Mouse (Mus musculus): ENCODE measurements around the gene Rbmxl1. TPM values are rescaled to one million over a fixed set of nuclear protein-coding genes. Genes with fewer than 3 reads are reported as not detected.
A peak's percentile ranks its signal among the peaks of the same experiment; 100 is the strongest.
"Not testable (repeated sequence)": the region's sequence is repeated elsewhere in the genome, so short reads cannot be mapped to it uniquely, and the experiment has no call there.

Gene Rbmxl1
- polyA plus RNA-seq (2012; rRNA removed): 118 and 146 TPM in 2 replicates
- 203 and 226 TPM in 2 replicates for polyA plus RNA-seq (2014; fragmentation: Nextera tagmentation; extraction: Ambion mirVana)

DNA sequence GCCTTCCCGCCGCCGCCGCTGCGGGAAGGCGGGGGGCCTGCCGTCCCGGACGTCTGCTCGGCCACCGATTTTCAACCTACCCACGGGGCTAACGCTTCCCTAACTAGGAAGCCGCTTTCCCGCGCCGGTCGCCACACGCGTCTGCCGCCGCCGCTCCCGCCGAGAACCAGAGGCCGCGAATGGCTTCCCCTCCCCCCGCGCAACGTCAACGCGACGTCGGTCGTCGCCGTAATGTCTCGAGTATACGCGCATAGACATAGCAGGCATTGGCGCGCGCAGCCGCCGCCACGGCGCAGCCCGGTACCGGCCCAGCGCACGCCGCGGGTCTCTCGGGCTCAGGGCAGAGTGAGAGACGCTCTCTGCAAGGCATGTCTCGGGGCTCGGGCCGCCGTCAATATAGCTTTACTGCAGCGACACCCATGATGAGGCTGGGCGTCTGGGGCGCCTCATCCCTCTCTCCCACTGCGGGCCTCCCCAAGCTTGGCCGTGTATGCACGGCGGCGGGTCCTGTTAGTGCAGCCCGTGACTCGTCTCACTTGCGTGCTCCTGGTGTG lies at the start of gene Rbmxl1:
Rbmxl1 (minus strand) TSS at position 180 of the 554 bp plus-strand sequence.
- peak within 1 kb of the TSS; percentile 99 for H3K9ac ChIP-seq (ENCODE audit: low read depth, low read length, severe bottlenecking)
- TF ChIP-seq POLR2A (IDR thresholded peaks at IDR 0.05; ENCODE audit: borderline replicate concordance, extremely low read depth, insufficient read depth, insufficient read length): no peak
- H3K27ac ChIP-seq (replicated peaks; ENCODE audit: low read depth, low read length): peak within 1 kb of the TSS; percentile 92
- H3K27me3 ChIP-seq (ENCODE audit: control insufficient read depth, insufficient read depth, low read length): no peaks in the 10 kb centered on the region
- H3K4me2 ChIP-seq (replicated peaks; ENCODE audit: low read depth, low read length, severe bottlenecking): peak within 1 kb of the TSS; percentile 82
- peak; percentile 92 for ATAC-seq (ENCODE audit: low FRiP score, low read depth)
- H3K4me3 ChIP-seq (replicated peaks; ENCODE audit: low read length): peak within 1 kb of the TSS; percentile 93
- peak; percentile 89 for DNase-seq (ENCODE audit: low spot score)
- 3% methylated on average over 61 of the region's 70 CpGs for WGBS
- no peaks in the 10 kb centered on the region for H3K9me3 ChIP-seq (ENCODE audit: control insufficient read depth, low read length)
- peaks cover 19% of the 10 kb centered on the region for H3K36me3 ChIP-seq (ENCODE audit: control insufficient read depth, insufficient read depth, low read length)
- peaks cover 15% of the 10 kb centered on the region for H3K4me1 ChIP-seq (ENCODE audit: control insufficient read depth, insufficient read depth, low read length)

DNA sequence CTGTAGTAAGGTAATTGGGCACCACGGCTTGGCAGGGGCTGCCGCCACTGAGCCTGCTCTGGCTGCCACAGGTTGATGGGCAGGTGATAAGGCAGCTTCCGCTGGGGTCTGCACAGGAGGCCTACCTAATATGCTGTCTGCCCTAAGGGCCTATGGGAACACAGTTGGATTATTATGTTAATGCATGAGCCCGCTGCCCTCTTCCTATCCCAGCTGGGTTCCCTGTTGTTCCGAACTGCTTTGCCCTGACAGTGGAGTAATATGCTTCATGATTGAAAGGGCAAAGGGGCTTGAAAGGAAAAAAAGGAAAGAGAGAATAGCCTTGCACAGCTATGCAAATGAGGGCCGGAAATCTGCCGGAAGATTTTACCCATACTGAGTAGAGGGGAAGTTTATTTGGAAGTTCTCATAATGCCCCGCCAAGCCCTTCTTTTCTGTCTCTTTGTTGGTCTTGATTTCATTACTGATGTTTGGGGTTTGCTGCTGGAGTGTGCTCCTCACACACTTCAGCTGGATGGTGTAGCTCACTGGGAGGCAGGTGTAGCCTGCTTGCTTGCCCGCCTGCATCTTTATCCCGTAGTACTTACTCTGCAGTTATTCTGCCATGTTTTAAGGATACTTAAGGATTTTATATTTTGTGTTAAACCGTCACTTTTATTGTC lies 48.2 kb upstream of the Rbmxl1 start:
- ATAC-seq (ENCODE audit: low FRiP score, low read depth) (no peak), DNase-seq (ENCODE audit: low spot score) (no peak)
- Histone ChIP-seq H3K27ac (replicated peaks; ENCODE audit: low read depth, low read length) (no peak overlapping the region), H3K27me3 (ENCODE audit: control insufficient read depth, insufficient read depth, low read length) (no peaks in the 10 kb centered on the region), H3K4me2 (replicated peaks; ENCODE audit: low read depth, low read length, severe bottlenecking) (no peak overlapping the region), H3K36me3 (ENCODE audit: control insufficient read depth, insufficient read depth, low read length) (no peaks in the 10 kb centered on the region; the same call in 1 of the 2 replicates), H3K4me1 (ENCODE audit: control insufficient read depth, insufficient read depth, low read length) (no peaks in the 10 kb centered on the region), H3K9ac (ENCODE audit: low read depth, low read length, severe bottlenecking) (no peak overlapping the region), H3K4me3 (replicated peaks; ENCODE audit: low read length) (no peak overlapping the region), H3K9me3 (ENCODE audit: control insufficient read depth, low read length) (no peaks in the 10 kb centered on the region)
- WGBS: 63% methylated on average over 11 of the region's 11 CpGs
- TF ChIP-seq POLR2A (IDR thresholded peaks at IDR 0.05; ENCODE audit: borderline replicate concordance, extremely low read depth, insufficient read depth, insufficient read length): no peak

DNA sequence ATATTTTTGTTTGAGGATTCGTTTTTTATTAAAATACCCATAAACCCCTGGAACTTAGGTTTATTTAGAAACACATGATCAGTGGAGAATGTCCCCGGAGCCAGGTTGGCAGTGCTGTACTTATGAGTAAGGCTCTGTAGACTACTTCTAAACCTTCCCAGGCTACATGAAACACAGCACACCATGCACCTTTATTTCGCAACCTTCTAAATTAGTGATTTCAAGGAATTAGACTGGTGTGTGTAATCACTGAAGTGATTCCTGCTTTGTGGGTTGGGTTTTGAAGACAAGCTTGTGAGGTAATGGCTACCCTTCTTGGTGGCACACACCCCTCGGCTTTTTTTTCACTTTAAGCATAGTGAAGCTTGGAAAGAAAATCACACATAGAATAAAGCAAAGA lies 47.1 kb upstream of the Rbmxl1 start:
- Histone ChIP-seq H3K9ac (ENCODE audit: low read depth, low read length, severe bottlenecking) (no peak overlapping the region), H3K4me1 (ENCODE audit: control insufficient read depth, insufficient read depth, low read length) (peaks cover 3% of the 10 kb centered on the region), H3K27me3 (ENCODE audit: control insufficient read depth, insufficient read depth, low read length) (no peaks in the 10 kb centered on the region), H3K9me3 (ENCODE audit: control insufficient read depth, low read length) (no peaks in the 10 kb centered on the region), H3K4me3 (replicated peaks; ENCODE audit: low read length) (no peak overlapping the region), H3K36me3 (ENCODE audit: control insufficient read depth, insufficient read depth, low read length) (no peaks in the 10 kb centered on the region), H3K4me2 (replicated peaks; ENCODE audit: low read depth, low read length, severe bottlenecking) (no peak overlapping the region), H3K27ac (replicated peaks; ENCODE audit: low read depth, low read length) (no peak overlapping the region)
- 83% methylated on average over 4 of the region's 4 CpGs for WGBS
- DNase-seq (ENCODE audit: low spot score) (no peak), ATAC-seq (ENCODE audit: low FRiP score, low read depth) (no peak)
- no peak for TF ChIP-seq POLR2A (IDR thresholded peaks at IDR 0.05; ENCODE audit: borderline replicate concordance, extremely low read depth, insufficient read depth, insufficient read length)

DNA sequence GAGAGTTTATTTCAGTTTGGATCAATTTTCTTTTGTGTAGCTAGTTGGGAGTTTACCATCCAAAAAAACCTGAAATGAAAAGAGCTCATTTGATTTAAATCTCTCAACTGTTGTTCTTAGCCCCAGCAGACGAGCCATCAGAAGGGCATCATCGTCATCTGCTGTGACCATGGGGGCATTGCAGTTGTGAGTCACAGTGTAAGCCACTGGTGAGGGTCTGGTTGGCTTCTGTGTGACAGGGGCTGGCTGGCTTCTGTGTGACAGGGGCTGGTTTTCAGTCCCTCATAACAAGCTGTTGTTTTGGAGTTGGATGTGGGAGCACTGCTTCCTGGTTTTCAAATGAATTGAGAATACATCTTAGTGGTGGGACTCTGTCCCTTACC lies 42.0 kb upstream of the Rbmxl1 start:
- H3K27me3 ChIP-seq (ENCODE audit: control insufficient read depth, insufficient read depth, low read length): no peaks in the 10 kb centered on the region
- WGBS: 56% methylated on average over 2 of the region's 2 CpGs
- DNase-seq (ENCODE audit: low spot score) (no peak), ATAC-seq (ENCODE audit: low FRiP score, low read depth) (no peak)
- H3K4me1 ChIP-seq (ENCODE audit: control insufficient read depth, insufficient read depth, low read length): peaks cover 9% of the 10 kb centered on the region
- no peak overlapping the region for H3K9ac ChIP-seq (ENCODE audit: low read depth, low read length, severe bottlenecking)
- no peaks in the 10 kb centered on the region for H3K9me3 ChIP-seq (ENCODE audit: control insufficient read depth, low read length)
- no peak overlapping the region for H3K4me2 ChIP-seq (replicated peaks; ENCODE audit: low read depth, low read length, severe bottlenecking)
- no peaks in the 10 kb centered on the region for H3K36me3 ChIP-seq (ENCODE audit: control insufficient read depth, insufficient read depth, low read length)
- H3K4me3 ChIP-seq (replicated peaks; ENCODE audit: low read length): no peak overlapping the region
- H3K27ac ChIP-seq (replicated peaks; ENCODE audit: low read depth, low read length): no peak overlapping the region
- no peak for TF ChIP-seq POLR2A (IDR thresholded peaks at IDR 0.05; ENCODE audit: borderline replicate concordance, extremely low read depth, insufficient read depth, insufficient read length)

DNA sequence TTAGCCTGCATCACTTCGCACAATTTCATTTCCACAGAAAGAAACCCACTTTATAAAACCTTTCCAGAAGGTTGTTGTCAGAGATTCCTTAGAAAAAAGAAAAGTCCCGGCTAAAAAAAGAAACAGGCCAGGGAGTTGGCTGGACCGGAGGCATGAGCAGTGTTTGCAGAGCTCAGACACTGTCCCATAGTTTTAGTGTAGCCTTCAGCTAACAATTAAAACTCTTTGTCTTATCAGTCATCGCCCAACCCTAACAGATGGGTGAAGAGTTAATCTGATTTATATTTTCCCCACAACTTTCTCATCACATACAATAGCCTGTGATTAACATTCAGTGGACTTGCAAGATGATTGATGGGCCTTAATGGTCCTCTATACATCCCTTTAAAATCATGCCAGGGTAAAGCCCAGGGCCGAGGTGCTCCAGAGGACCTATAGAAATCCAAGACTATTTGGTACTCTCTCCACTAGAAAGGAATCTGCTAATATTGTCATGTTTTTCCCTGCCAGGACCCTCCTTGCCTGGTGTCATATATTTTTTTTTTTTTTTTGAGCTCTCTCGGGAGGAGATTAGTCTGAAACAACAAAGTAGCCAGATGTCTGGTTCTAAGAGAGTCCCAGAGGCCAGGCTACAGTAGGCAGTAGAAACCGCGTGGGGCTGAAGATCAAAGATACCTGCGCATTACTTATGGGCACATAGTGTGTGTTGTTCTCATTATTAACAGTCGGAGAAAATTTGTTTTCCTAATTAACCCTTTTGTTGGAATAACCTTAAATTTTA lies 41.5 kb upstream of the Rbmxl1 start:
- no peak for ATAC-seq (ENCODE audit: low FRiP score, low read depth)
- no peak for TF ChIP-seq POLR2A (IDR thresholded peaks at IDR 0.05; ENCODE audit: borderline replicate concordance, extremely low read depth, insufficient read depth, insufficient read length)
- DNase-seq (ENCODE audit: low spot score): no peak

DNA sequence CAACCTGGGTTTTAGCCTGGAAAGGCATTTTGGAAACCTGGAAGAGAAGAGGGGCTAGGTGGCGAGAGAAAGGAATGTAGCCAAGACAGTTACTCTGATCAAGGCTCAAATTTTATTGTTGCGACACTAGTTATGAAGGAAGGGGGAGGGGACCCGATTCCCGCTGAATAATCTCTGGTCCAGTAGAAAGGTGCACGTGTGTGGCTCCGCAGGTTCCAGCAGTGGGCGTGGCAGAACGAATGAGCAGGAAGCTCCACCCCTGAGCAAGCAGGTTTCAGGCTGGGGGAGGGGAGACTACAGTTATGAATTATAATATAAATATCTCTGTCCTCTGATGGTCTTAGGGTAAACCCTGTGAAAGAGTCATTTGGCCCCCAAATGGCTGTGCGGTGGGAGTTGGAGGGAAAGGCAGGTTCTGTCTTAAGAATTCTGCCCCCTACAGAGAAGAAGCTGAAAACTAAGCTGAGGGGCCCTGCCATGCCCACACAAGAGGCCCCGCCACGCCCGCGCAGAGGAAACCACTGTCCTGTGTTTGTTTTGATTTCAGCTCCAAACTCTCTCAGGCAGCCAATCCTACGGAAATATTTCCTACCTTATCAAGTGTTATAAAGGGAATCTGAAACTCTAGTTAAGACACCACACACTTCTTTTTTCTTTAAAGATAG lies 36.6 kb upstream of the Rbmxl1 start:
- not testable (repeated sequence) for H3K9ac ChIP-seq (ENCODE audit: low read depth, low read length, severe bottlenecking); H3K4me1 ChIP-seq (ENCODE audit: control insufficient read depth, insufficient read depth, low read length); H3K27me3 ChIP-seq (ENCODE audit: control insufficient read depth, insufficient read depth, low read length); DNase-seq (ENCODE audit: low spot score); H3K4me3 ChIP-seq (replicated peaks; ENCODE audit: low read length); ATAC-seq (ENCODE audit: low FRiP score, low read depth); H3K27ac ChIP-seq (replicated peaks; ENCODE audit: low read depth, low read length); H3K4me2 ChIP-seq (replicated peaks; ENCODE audit: low read depth, low read length, severe bottlenecking); H3K9me3 ChIP-seq (ENCODE audit: control insufficient read depth, low read length)
- peaks cover 16% of the 10 kb centered on the region for H3K36me3 ChIP-seq (ENCODE audit: control insufficient read depth, insufficient read depth, low read length)
- WGBS: 53% methylated on average over 6 of the region's 14 CpGs

More for the DNA sequence above, 41.5 kb upstream of the Rbmxl1 start:
- Histone ChIP-seq H3K27ac (replicated peaks; ENCODE audit: low read depth, low read length) (no peak overlapping the region), H3K4me3 (replicated peaks; ENCODE audit: low read length) (no peak overlapping the region), H3K9me3 (ENCODE audit: control insufficient read depth, low read length) (no peaks in the 10 kb centered on the region), H3K9ac (ENCODE audit: low read depth, low read length, severe bottlenecking) (no peak overlapping the region), H3K36me3 (ENCODE audit: control insufficient read depth, insufficient read depth, low read length) (no peaks in the 10 kb centered on the region), H3K4me2 (replicated peaks; ENCODE audit: low read depth, low read length, severe bottlenecking) (no peak overlapping the region), H3K4me1 (ENCODE audit: control insufficient read depth, insufficient read depth, low read length) (peaks cover 9% of the 10 kb centered on the region), H3K27me3 (ENCODE audit: control insufficient read depth, insufficient read depth, low read length) (no peaks in the 10 kb centered on the region)
- 44% methylated on average over 10 of the region's 10 CpGs for WGBS

All from limb, embryonic 14.5 days (tissue).